In genomic region chr13:104580686-104581350, GRCm38 (mm10) we compare ENCODE assay signal across 15 mouse cellular contexts.
DNase-seq lines count a peak whose midpoint lies in the region; ATAC-seq and TF ChIP-seq lines count a peak whose summit lies in the region.
"Had no signal": no experiment of that assay in that cellular context is flagged by ENCODE, and none has a peak within 500 bp of the region (broad histone marks: within the 10 kb centered on the region; RNA-seq: fewer than 3 reads in every experiment).

No protein-coding gene starts in this region.

- no peaks in the 10 kb centered on the region for H3K27me3 ChIP-seq in midbrain, embryonic 13.5 days
- H3K27me3 ChIP-seq in midbrain, embryonic 16.5 days (ENCODE audit: control insufficient read depth, insufficient read depth, low read depth, low read length): no peaks in the 10 kb centered on the region
- no peaks in the 10 kb centered on the region for H3K27me3 ChIP-seq in limb, embryonic 14.5 days (ENCODE audit: control insufficient read depth, insufficient read depth, low read length)
- H3K27me3 ChIP-seq: forebrain, embryonic 15.5 days had no signal

- H3K4me1 ChIP-seq in midbrain, embryonic 13.5 days (replicated peaks): 0 out of 2 replicates have a peak, but pooled peaks cover 3% of the 10 kb centered on the region
- H3K4me1 ChIP-seq in midbrain, embryonic 16.5 days (ENCODE audit: control insufficient read depth, insufficient read depth, low read length): no peaks in the 10 kb centered on the region
- peaks cover 41% of the 10 kb centered on the region for H3K4me1 ChIP-seq in limb, embryonic 14.5 days (ENCODE audit: control insufficient read depth, insufficient read depth, low read length)
- H3K4me1 ChIP-seq: forebrain, embryonic 15.5 days had no signal

- H3K36me3 ChIP-seq in midbrain, embryonic 13.5 days: no peaks in the 10 kb centered on the region
- H3K36me3 ChIP-seq in midbrain, embryonic 16.5 days (ENCODE audit: control insufficient read depth, insufficient read depth, low read length): no peaks in the 10 kb centered on the region
- H3K36me3 ChIP-seq in limb, embryonic 14.5 days (ENCODE audit: control insufficient read depth, insufficient read depth, low read length): no peaks in the 10 kb centered on the region
- H3K36me3 ChIP-seq: forebrain, embryonic 15.5 days had no signal

- H3K4me2 ChIP-seq in midbrain, embryonic 13.5 days (replicated peaks): no peak overlapping the region
- no peak overlapping the region for H3K4me2 ChIP-seq in midbrain, embryonic 16.5 days (ENCODE audit: low read length)
- no peak overlapping the region for H3K4me2 ChIP-seq in limb, embryonic 14.5 days (replicated peaks; ENCODE audit: low read depth, low read length, severe bottlenecking)
- H3K4me2 ChIP-seq: forebrain, embryonic 15.5 days had no signal

- H3K27ac ChIP-seq in midbrain, embryonic 13.5 days: 0 out of 2 replicates have a peak overlapping the region, but pooled peaks have one; percentile 21
- H3K27ac ChIP-seq in midbrain, embryonic 16.5 days (ENCODE audit: low read length): no peak overlapping the region
- H3K27ac ChIP-seq in limb, embryonic 14.5 days (replicated peaks; ENCODE audit: low read depth, low read length): 0 out of 2 replicates have a peak overlapping the region, but pooled peaks have one; percentile 33
- H3K27ac ChIP-seq: forebrain, embryonic 15.5 days had no signal

- no peak for ATAC-seq in midbrain, embryonic 13.5 days
- no peak for ATAC-seq in midbrain, embryonic 16.5 days
- no peak for ATAC-seq in limb, embryonic 14.5 days (ENCODE audit: low FRiP score, low read depth)
- ATAC-seq: forebrain, embryonic 15.5 days had no signal

- H3K9ac ChIP-seq in midbrain, embryonic 13.5 days (replicated peaks): no peak overlapping the region
- H3K9ac ChIP-seq in midbrain, embryonic 16.5 days (ENCODE audit: low read depth, low read length): no peak overlapping the region
- no peak overlapping the region for H3K9ac ChIP-seq in limb, embryonic 14.5 days (ENCODE audit: low read depth, low read length, severe bottlenecking)
- H3K9ac ChIP-seq: forebrain, embryonic 15.5 days had no signal

- TF ChIP-seq POLR2A in limb, embryonic 14.5 days (IDR thresholded peaks at IDR 0.05; ENCODE audit: borderline replicate concordance, extremely low read depth, insufficient read depth, insufficient read length): no peak

- WGBS in midbrain, embryonic 13.5 days: 57% methylated on average over 9 of the region's 9 CpGs
- 54% methylated on average over 9 of the region's 9 CpGs for WGBS in midbrain, embryonic 16.5 days
- 50% methylated on average over 9 of the region's 9 CpGs for WGBS in limb, embryonic 14.5 days

- DNase-seq in layer of hippocampus, adult 11-12 months (ENCODE audit: low spot score): peak; percentile 6
- DNase-seq in layer of hippocampus, postnatal 25 days (ENCODE audit: extremely low spot score in 1 of 2, low spot score in 1 of 2): no peak
- peak; percentile 68 for DNase-seq in brain, adult 2 months (ENCODE audit: low read depth, low spot score)
- peak; percentile 14 for DNase-seq in limb, embryonic 14.5 days (ENCODE audit: low spot score)
- DNase-seq in cerebellum, adult 9-11 months: no peak
- DNase-seq: adrenal gland, postnatal 25 days; cerebellum, adult 9-10 months; embryo, embryonic 11 days; gastrocnemius, postnatal 14 days; heart, postnatal 36 days; kidney, adult 9 months had no signal

- H3K4me3 ChIP-seq in midbrain, embryonic 13.5 days (replicated peaks): no peak overlapping the region
- H3K4me3 ChIP-seq in midbrain, embryonic 16.5 days (ENCODE audit: low read depth, low read length): no peak overlapping the region
- no peak overlapping the region for H3K4me3 ChIP-seq in limb, embryonic 14.5 days (replicated peaks; ENCODE audit: low read length)
- H3K4me3 ChIP-seq: forebrain, embryonic 15.5 days; megakaryocyte, embryonic 14.5 days had no signal

- H3K9me3 ChIP-seq in midbrain, embryonic 13.5 days: no peaks in the 10 kb centered on the region
- no peaks in the 10 kb centered on the region for H3K9me3 ChIP-seq in midbrain, embryonic 16.5 days (replicated peaks; ENCODE audit: control insufficient read depth, low read length, poor library complexity, severe bottlenecking)
- no peaks in the 10 kb centered on the region for H3K9me3 ChIP-seq in limb, embryonic 14.5 days (ENCODE audit: control insufficient read depth, low read length)
- H3K9me3 ChIP-seq: forebrain, embryonic 15.5 days had no signal

Comparison
In these comparisons a context has a peak if more than half of its experiments do, and no peak if none do; other contexts are left out.
1. DNase-seq: peak in layer of hippocampus, adult 11-12 months (single experiment), brain, adult 2 months (single experiment) and limb, embryonic 14.5 days (single experiment); none in layer of hippocampus, postnatal 25 days (0 of 2) and cerebellum, adult 9-11 months (single experiment).